ENCODE assay signal across 8 mouse cellular contexts in the genomic region with DNA sequence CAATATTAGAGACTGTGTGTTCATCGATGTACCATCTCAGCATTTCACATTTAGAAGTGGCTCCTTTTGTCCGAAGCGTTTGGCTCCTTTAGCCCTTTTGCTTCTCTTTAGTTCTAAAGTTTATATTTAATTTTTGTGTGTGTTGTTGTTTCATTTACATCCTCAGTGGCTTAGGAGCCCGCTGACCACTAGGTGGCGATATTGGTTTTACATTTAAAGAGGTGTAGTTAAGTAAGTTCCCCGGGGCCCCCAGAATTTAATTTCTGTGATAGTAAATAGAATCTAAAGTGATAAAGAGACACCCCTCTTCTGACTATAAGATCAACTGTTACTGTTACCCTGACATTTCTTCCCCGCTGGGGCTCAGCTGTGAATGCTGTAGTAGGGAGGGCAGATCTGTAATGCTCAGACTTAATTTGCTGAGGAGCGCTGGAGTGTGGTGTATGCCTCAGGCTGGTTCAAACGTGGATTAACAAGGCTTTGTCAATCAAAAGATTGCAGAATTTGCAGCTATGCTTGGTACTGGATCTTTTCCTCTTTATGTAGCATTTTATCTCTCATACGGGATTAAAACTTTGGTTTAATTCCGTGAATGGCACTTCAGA. TPM values are rescaled to one million over a fixed set of nuclear protein-coding genes. Genes with fewer than 3 reads are reported as not detected.
A peak's percentile ranks its signal among the peaks of the same experiment; 100 is the strongest.
DNase-seq lines count a peak whose midpoint lies in the region; ATAC-seq and TF ChIP-seq lines count a peak whose summit lies in the region.

No protein-coding gene starts in this region.

- 52% methylated on average over 11 of the region's 11 CpGs for WGBS in kidney, postnatal 0 days
- WGBS in lung, postnatal 0 days, result 49% methylated on average over 11 of the region's 11 CpGs

- H3K36me3 ChIP-seq in kidney, postnatal 0 days (ENCODE audit: insufficient read depth, low read length), result 0 out of 2 replicates have a peak, but pooled peaks cover under 1% of the 10 kb centered on the region
- no peaks in the 10 kb centered on the region for H3K36me3 ChIP-seq in lung, postnatal 0 days (ENCODE audit: insufficient read depth, low read length)

- no peaks in the 10 kb centered on the region for H3K27me3 ChIP-seq in kidney, postnatal 0 days (ENCODE audit: insufficient read depth, low read length)
- no peaks in the 10 kb centered on the region for H3K27me3 ChIP-seq in lung, postnatal 0 days (replicated peaks; ENCODE audit: insufficient read depth, low read length)

- no peak for TF ChIP-seq EP300 in lung, postnatal 0 days (IDR thresholded peaks at IDR 0.05)

- peak; percentile 70 for TF ChIP-seq CTCF in kidney, postnatal 0 days (IDR thresholded peaks at IDR 0.05; ENCODE audit: low read depth)
- peak; percentile 65 for TF ChIP-seq CTCF in lung, postnatal 0 days (IDR thresholded peaks at IDR 0.05)

- no peaks in the 10 kb centered on the region for H3K4me1 ChIP-seq in kidney, postnatal 0 days (replicated peaks; ENCODE audit: insufficient read depth, low read length)
- no peaks in the 10 kb centered on the region for H3K4me1 ChIP-seq in lung, postnatal 0 days (ENCODE audit: insufficient read depth, low read depth, low read length)

- H3K9ac ChIP-seq in kidney, postnatal 0 days (ENCODE audit: low read depth, low read length), result no peak overlapping the region
- no peak overlapping the region for H3K9ac ChIP-seq in lung, postnatal 0 days (replicated peaks; ENCODE audit: low read depth)

- H3K27ac ChIP-seq in kidney, postnatal 0 days, result no peak overlapping the region
- no peak overlapping the region for H3K27ac ChIP-seq in lung, postnatal 0 days (ENCODE audit: low read length)

- H3K4me2 ChIP-seq in kidney, postnatal 0 days (ENCODE audit: low read length), result no peak overlapping the region
- H3K4me2 ChIP-seq in lung, postnatal 0 days (replicated peaks; ENCODE audit: low read depth, low read length), result no peak overlapping the region

- DNase-seq in 3T3-L1 (ENCODE audit: low read depth, low spot score), result peak; percentile 83
- DNase-seq in B cell, adult 2 months, result peak; percentile 42 to 45
- peak; percentile 26 for DNase-seq in cerebellum, adult 9-10 months
- DNase-seq in kidney, postnatal 0 days (ENCODE audit: low spot score), result peak; percentile 84
- DNase-seq in lung, postnatal 0 days (ENCODE audit: low spot score), result peak; percentile 56
- peak; percentile 68 for DNase-seq in right cerebral cortex, adult 2 months (ENCODE audit: low spot score in 2 of 2)
- no peak for DNase-seq in urinary bladder, adult 2 months (ENCODE audit: low spot score)

- 0 out of 2 replicates have a peak, but pooled peaks have one; percentile 53 for ATAC-seq in granulocyte monocyte progenitor cell, adult 5-6 weeks (replicated peaks; ENCODE audit: poor library complexity, severe bottlenecking)
- ATAC-seq in kidney, postnatal 0 days (replicated peaks; ENCODE audit: low FRiP score, low read depth), result no peak
- ATAC-seq in lung, postnatal 0 days, result no peak

- H3K4me3 ChIP-seq in kidney, postnatal 0 days (replicated peaks; ENCODE audit: low read depth, low read length), result no peak overlapping the region
- H3K4me3 ChIP-seq in lung, postnatal 0 days (ENCODE audit: low read depth, low read length), result no peak overlapping the region

- H3K9me3 ChIP-seq in kidney, postnatal 0 days (replicated peaks; ENCODE audit: low read length), result no peaks in the 10 kb centered on the region
- no peaks in the 10 kb centered on the region for H3K9me3 ChIP-seq in lung, postnatal 0 days (ENCODE audit: low read length)

RNA-seq across cellular contexts. Expression of gene B3glct, which starts 35.2 kb away (rescaled TPM):
- total RNA-seq in granulocyte monocyte progenitor cell, adult 5-6 weeks (2014; fragmentation: Nextera tagmentation), result 10.4 and 14.2 TPM in 2 replicates
- total RNA-seq in granulocyte monocyte progenitor cell, adult 5-6 weeks (2017), result 4.8 and 10.1 TPM in 2 replicates
- 15.4 and 16.3 TPM in 2 replicates for polyA plus RNA-seq in kidney, postnatal 0 days (2015; fragmentation: Nextera tagmentation; extraction: Ambion mirVana)
- polyA plus RNA-seq in lung, postnatal 0 days (2015; fragmentation: Nextera tagmentation; extraction: Ambion mirVana), result 5.0 and 5.1 TPM in 2 replicates
- 8.9 and 9.3 TPM in 2 replicates for polyA plus RNA-seq in urinary bladder, adult 2 months (2012; rRNA removed)
